ENCODE assay signal across 28 mouse cellular contexts in the genomic region with DNA sequence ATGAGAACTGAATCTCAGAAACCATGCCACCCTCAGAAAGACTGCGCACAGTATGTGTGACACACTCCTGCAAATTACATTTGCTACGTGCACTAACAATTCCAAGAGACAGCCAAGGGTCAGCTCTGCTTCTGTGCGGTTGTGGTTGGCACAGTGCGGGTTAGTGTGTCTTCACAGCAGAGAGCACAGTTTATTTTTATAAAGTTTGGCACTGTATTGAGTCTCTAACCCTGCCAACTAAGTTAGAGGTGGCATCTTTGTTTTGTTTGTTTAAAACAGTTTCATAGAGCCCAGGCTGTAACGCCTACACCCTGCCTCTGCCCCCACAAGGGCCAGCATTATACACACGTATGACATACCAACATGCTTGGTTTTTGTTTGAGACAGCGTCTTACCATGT. TPM values are rescaled to one million over a fixed set of nuclear protein-coding genes. Genes with fewer than 3 reads are reported as not detected.
A peak's percentile ranks its signal among the peaks of the same experiment; 100 is the strongest.
DNase-seq lines count a peak whose midpoint lies in the region; ATAC-seq and TF ChIP-seq lines count a peak whose summit lies in the region.
"Had no signal": no experiment of that assay in that cellular context is flagged by ENCODE, and none has a peak within 500 bp of the region (broad histone marks: within the 10 kb centered on the region; RNA-seq: fewer than 3 reads in every experiment).

No protein-coding gene starts in this region.

- no peak for ATAC-seq in embryonic facial prominence, embryonic 15.5 days (ENCODE audit: insufficient number of reproducible peaks, low FRiP score, low TSS enrichment, low read depth)
- ATAC-seq in liver, postnatal 0 days, result no peak
- ATAC-seq: forebrain, embryonic 13.5 days; forebrain, embryonic 16.5 days; Patski had no signal

- TF ChIP-seq CTCF in kidney, adult 2 months (conservative IDR thresholded peaks at IDR 0.05; ENCODE audit: insufficient read depth, insufficient read length, low read depth, low read length), result no peak
- no peak for TF ChIP-seq CTCF in liver, adult 2 months (IDR thresholded peaks at IDR 0.05; ENCODE audit: low read depth, low read length)
- TF ChIP-seq CTCF in liver, postnatal 0 days (IDR thresholded peaks at IDR 0.05; ENCODE audit: low read depth), result no peak

- no peak for DNase-seq in embryonic facial prominence, embryonic 10.5 days (ENCODE audit: low spot score)
- DNase-seq in kidney, adult 2 months, result peak; percentile 37
- no peak for DNase-seq in kidney, postnatal 4 days
- peak; percentile 91 for DNase-seq in liver, adult 2 months (ENCODE audit: extremely low read depth, low read depth, low spot score)
- DNase-seq in liver, postnatal 0 days, result no peak
- DNase-seq: B cell, adult 2 months; cerebellum, adult 11-12 months; cerebellum, adult 9-10 months; cerebellum, postnatal 25 days; gastrocnemius, postnatal 25 days had no signal

- 0 out of 2 replicates have a peak overlapping the region, but pooled peaks have one; percentile 7 for H3K27ac ChIP-seq in embryonic facial prominence, embryonic 15.5 days (replicated peaks)
- no peak overlapping the region for H3K27ac ChIP-seq in embryonic facial prominence, embryonic 10.5 days (replicated peaks)
- no peak overlapping the region for H3K27ac ChIP-seq in kidney, adult 2 months (ENCODE audit: insufficient read depth, low read depth, low read length)
- H3K27ac ChIP-seq in liver, adult 2 months (replicated peaks; ENCODE audit: insufficient read depth, low read depth, low read length), result peak overlapping the region; percentile 95
- no peak overlapping the region for H3K27ac ChIP-seq in liver, postnatal 0 days (ENCODE audit: low read depth)
- H3K27ac ChIP-seq in brown adipose tissue, adult 24 weeks (replicated peaks; ENCODE audit: low read depth, low read length), result peak overlapping the region; percentile 84
- H3K27ac ChIP-seq: embryonic facial prominence, embryonic 13.5 days; forebrain, embryonic 10.5 days; forebrain, embryonic 13.5 days; heart, embryonic 10.5 days; hindbrain, embryonic 12.5 days; hindbrain, embryonic 15.5 days had no signal

- no peak overlapping the region for H3K9ac ChIP-seq in embryonic facial prominence, embryonic 15.5 days
- H3K9ac ChIP-seq in liver, adult 2 months (ENCODE audit: low read depth, low read length), result peak overlapping the region; percentile 24
- H3K9ac ChIP-seq in liver, postnatal 0 days (replicated peaks), result no peak overlapping the region
- H3K9ac ChIP-seq: embryonic facial prominence, embryonic 13.5 days; forebrain, embryonic 13.5 days; hindbrain, embryonic 12.5 days; hindbrain, embryonic 15.5 days had no signal

- 83% methylated on average over 7 of the region's 7 CpGs for WGBS in embryonic facial prominence, embryonic 15.5 days
- WGBS in embryonic facial prominence, embryonic 10.5 days, result 91% methylated on average over 7 of the region's 7 CpGs
- WGBS in kidney, adult 2 months, result 78% methylated on average over 7 of the region's 7 CpGs
- WGBS in liver, adult 2 months, result 18% methylated on average over 7 of the region's 7 CpGs
- WGBS in liver, postnatal 0 days (ENCODE audit: insufficient replicate concordance), result 94% methylated on average over 7 of the region's 7 CpGs

- no peaks in the 10 kb centered on the region for H3K9me3 ChIP-seq in embryonic facial prominence, embryonic 15.5 days (replicated peaks)
- no peaks in the 10 kb centered on the region for H3K9me3 ChIP-seq in embryonic facial prominence, embryonic 10.5 days
- no peaks in the 10 kb centered on the region for H3K9me3 ChIP-seq in liver, postnatal 0 days (ENCODE audit: low read length)
- H3K9me3 ChIP-seq: embryonic facial prominence, embryonic 13.5 days; forebrain, embryonic 10.5 days; forebrain, embryonic 13.5 days; G1E; heart, embryonic 10.5 days; hindbrain, embryonic 12.5 days; hindbrain, embryonic 15.5 days had no signal

- H3K79me2 ChIP-seq in liver, adult 2 months (ENCODE audit: control insufficient read depth, insufficient read depth, low read length), result peaks cover 19% of the 10 kb centered on the region

- H3K4me2 ChIP-seq in embryonic facial prominence, embryonic 15.5 days (replicated peaks), result no peak overlapping the region
- H3K4me2 ChIP-seq in liver, postnatal 0 days (ENCODE audit: low read depth, low read length), result no peak overlapping the region
- H3K4me2 ChIP-seq: embryonic facial prominence, embryonic 13.5 days; forebrain, embryonic 13.5 days; hindbrain, embryonic 12.5 days; hindbrain, embryonic 15.5 days had no signal

- H3K27me3 ChIP-seq in embryonic facial prominence, embryonic 15.5 days, result no peaks in the 10 kb centered on the region
- H3K27me3 ChIP-seq in embryonic facial prominence, embryonic 10.5 days (replicated peaks; ENCODE audit: low read depth, poor library complexity, severe bottlenecking), result no peaks in the 10 kb centered on the region
- no peaks in the 10 kb centered on the region for H3K27me3 ChIP-seq in kidney, adult 2 months (replicated peaks; ENCODE audit: control insufficient read depth, insufficient read depth, low read length)
- H3K27me3 ChIP-seq in liver, adult 2 months (ENCODE audit: control insufficient read depth, insufficient read depth, low read length), result no peaks in the 10 kb centered on the region
- H3K27me3 ChIP-seq in liver, postnatal 0 days (ENCODE audit: insufficient read depth, low read length), result no peaks in the 10 kb centered on the region
- H3K27me3 ChIP-seq: CH12.LX; embryonic facial prominence, embryonic 13.5 days; forebrain, embryonic 13.5 days; hindbrain, embryonic 12.5 days; hindbrain, embryonic 15.5 days; Patski had no signal

- no peak for TF ChIP-seq POLR2A in kidney, adult 2 months (IDR thresholded peaks at IDR 0.05; ENCODE audit: low read depth, low read length)
- TF ChIP-seq POLR2A in liver, adult 2 months (IDR thresholded peaks at IDR 0.05; ENCODE audit: extremely low read depth, insufficient read depth, low read length), result no peak

- TF ChIP-seq EP300 in liver, postnatal 0 days (IDR thresholded peaks at IDR 0.05; ENCODE audit: low read depth), result no peak

- no peak overlapping the region for H3K4me3 ChIP-seq in embryonic facial prominence, embryonic 15.5 days (replicated peaks)
- no peak overlapping the region for H3K4me3 ChIP-seq in embryonic facial prominence, embryonic 10.5 days
- no peak overlapping the region for H3K4me3 ChIP-seq in kidney, adult 2 months (ENCODE audit: insufficient read depth, low read depth, low read length)
- H3K4me3 ChIP-seq in liver, adult 2 months (ENCODE audit: insufficient read depth, low read depth, low read length), result no peak overlapping the region
- no peak overlapping the region for H3K4me3 ChIP-seq in liver, postnatal 0 days (ENCODE audit: low read depth, low read length)
- no peak overlapping the region for H3K4me3 ChIP-seq in brown adipose tissue, adult 24 weeks (ENCODE audit: insufficient read depth, low read depth, low read length)
- H3K4me3 ChIP-seq: embryonic facial prominence, embryonic 13.5 days; forebrain, embryonic 10.5 days; forebrain, embryonic 13.5 days; heart, embryonic 10.5 days; hindbrain, embryonic 12.5 days; hindbrain, embryonic 15.5 days had no signal

- peaks cover 36% of the 10 kb centered on the region for H3K36me3 ChIP-seq in embryonic facial prominence, embryonic 15.5 days
- H3K36me3 ChIP-seq in embryonic facial prominence, embryonic 10.5 days (replicated peaks), result peaks cover 75% of the 10 kb centered on the region
- peaks cover 2% of the 10 kb centered on the region for H3K36me3 ChIP-seq in kidney, adult 2 months (ENCODE audit: control insufficient read depth, insufficient read depth, low read length)
- H3K36me3 ChIP-seq in liver, adult 2 months (ENCODE audit: control insufficient read depth, insufficient read depth, low read length), result peaks cover 7% of the 10 kb centered on the region; the same call in 1 of the 2 replicates
- peaks cover 41% of the 10 kb centered on the region for H3K36me3 ChIP-seq in liver, postnatal 0 days (replicated peaks; ENCODE audit: insufficient read depth, low read length)

- peaks cover 17% of the 10 kb centered on the region for H3K4me1 ChIP-seq in embryonic facial prominence, embryonic 15.5 days
- 0 out of 2 replicates have a peak, but pooled peaks cover 8% of the 10 kb centered on the region for H3K4me1 ChIP-seq in embryonic facial prominence, embryonic 10.5 days
- H3K4me1 ChIP-seq in kidney, adult 2 months (ENCODE audit: control insufficient read depth, insufficient read depth, low read length), result peaks cover 8% of the 10 kb centered on the region
- H3K4me1 ChIP-seq in liver, adult 2 months (ENCODE audit: control insufficient read depth, insufficient read depth, low read length), result peaks cover 43% of the 10 kb centered on the region
- H3K4me1 ChIP-seq in liver, postnatal 0 days (ENCODE audit: insufficient read depth), result peaks cover 16% of the 10 kb centered on the region
- peaks cover 33% of the 10 kb centered on the region for H3K4me1 ChIP-seq in brown adipose tissue, adult 24 weeks (ENCODE audit: control insufficient read depth, insufficient read depth, insufficient read length, low read length)

RNA-seq across cellular contexts. Expression of gene Cdh15, which starts 53.7 kb away (rescaled TPM):
- polyA plus RNA-seq in embryonic facial prominence, embryonic 15.5 days (2015; fragmentation: Nextera tagmentation; extraction: Ambion mirVana), result 27.4 and 37.2 TPM in 2 replicates
- 1.7 and 2.0 TPM in 2 replicates for polyA plus RNA-seq in embryonic facial prominence, embryonic 10.5 days (2016; fragmentation: Nextera tagmentation; extraction: Ambion mirVana)
- polyA plus RNA-seq in kidney, adult 2 months (2012; rRNA removed), result 0.11 TPM in 1 of 2 replicates, not detected in the other
- total RNA-seq in liver, adult 2 months (2014; rRNA removed), result 0.07 TPM in 1 of 2 replicates, not detected in the other
- 0.06 and 0.11 TPM in 2 replicates for polyA plus RNA-seq in liver, adult 2 months (2012; rRNA removed)
- polyA plus RNA-seq in liver, postnatal 0 days (2015; fragmentation: Nextera tagmentation; extraction: Ambion mirVana), result 0.05 TPM in 1 of 2 replicates, not detected in the other
- 0.32 TPM in 1 of 2 replicates, not detected in the other for polyA plus RNA-seq in brown adipose tissue, adult 24 weeks (2012; ENCODE audit: insufficient read depth, insufficient read length, missing spikeins)
- total RNA-seq: CH12.LX; common myeloid progenitor, adult 5-6 weeks; G1E; heart, adult 18-20 months; heart, postnatal 25 days; hematopoietic stem cell, adult 5-6 weeks had no signal
- polyA plus RNA-seq: G1E; gonadal fat pad, adult 2 months; heart, postnatal 0 days had no signal

Comparison
In these comparisons a context has a peak if more than half of its experiments do, and no peak if none do; other contexts are left out.
1. H3K27ac ChIP-seq: peak in embryonic facial prominence, embryonic 15.5 days (single experiment), liver, adult 2 months (single experiment) and brown adipose tissue, adult 24 weeks (single experiment); none in embryonic facial prominence, embryonic 10.5 days (single experiment), kidney, adult 2 months (single experiment) and liver, postnatal 0 days (single experiment).
2. DNase-seq: peak in kidney, adult 2 months (single experiment) and liver, adult 2 months (single experiment); none in embryonic facial prominence, embryonic 10.5 days (single experiment), kidney, postnatal 4 days (0 of 2) and liver, postnatal 0 days (single experiment).